Mouse (Mus musculus): Measurements from ENCODE around the gene Ddx28.
A peak's percentile ranks its signal among the peaks of the same experiment; 100 is the strongest.
"Not testable (repeated sequence)": the region's sequence is repeated elsewhere in the genome, so short reads cannot be mapped to it uniquely, and the experiment has no call there.

Ddx28 gene

DNA sequence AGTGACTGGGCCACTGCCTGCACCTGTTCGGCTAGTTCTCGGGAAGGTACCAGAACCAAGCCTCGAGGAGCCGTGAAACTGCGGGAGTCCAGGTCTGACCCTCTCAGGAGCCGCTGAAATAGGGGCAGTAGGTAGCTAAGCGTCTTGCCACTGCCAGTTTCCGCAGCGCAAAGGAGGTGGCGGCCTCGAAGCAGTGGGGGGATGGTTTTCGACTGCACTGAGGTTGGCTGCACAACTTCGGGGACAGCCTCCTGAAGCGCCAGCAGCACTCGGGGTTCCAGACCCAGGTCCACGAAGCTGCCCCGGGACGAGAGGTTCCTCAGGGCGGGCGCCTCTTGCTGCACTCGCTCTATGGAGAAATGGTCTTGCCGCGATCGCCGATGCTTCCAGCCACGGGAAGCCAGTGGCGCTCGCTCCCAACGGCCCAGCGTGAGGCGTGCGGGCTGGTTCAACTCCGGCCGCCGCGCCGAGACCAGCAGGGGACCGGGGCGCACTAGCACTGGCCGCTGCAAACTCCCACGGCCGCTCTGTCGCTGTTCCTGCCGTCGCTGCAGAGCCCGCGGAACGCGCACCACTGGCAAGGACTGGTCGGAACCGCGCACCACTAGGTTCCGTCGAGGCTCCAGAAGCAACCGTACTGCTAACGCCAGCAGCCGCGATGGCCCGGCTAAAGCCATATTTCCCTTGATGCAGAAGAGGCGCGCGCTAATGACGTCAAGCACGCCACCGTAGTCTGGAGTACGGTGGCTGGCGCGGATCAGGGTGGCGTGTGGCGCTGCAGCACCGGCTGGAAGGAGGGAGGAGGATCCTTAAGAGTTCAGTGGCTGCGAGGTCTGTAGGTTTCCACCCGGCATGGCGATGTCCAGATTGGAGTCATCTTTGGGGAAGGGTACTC, 687 bp downstream of the Ddx28 start:
- peak; percentile 89 for DNase-seq

DNA sequence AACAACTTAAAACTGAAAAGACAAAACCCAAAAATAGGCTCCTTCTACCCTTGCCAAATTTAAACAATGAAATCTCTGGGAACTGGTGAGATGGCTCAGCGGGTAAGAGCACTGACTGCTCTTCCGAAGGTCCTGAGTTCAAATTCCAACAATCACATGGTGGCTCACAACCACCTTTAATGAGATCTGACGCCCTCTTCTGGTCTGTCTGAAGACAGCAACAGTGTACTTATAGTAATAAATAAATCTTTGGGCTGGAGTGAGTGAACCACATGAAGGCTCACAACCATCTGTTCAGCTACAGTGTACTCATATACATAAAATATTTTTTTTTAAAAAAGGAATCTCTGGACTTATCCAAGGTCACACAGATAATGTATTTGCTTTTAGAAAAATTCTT, 3.8 kb downstream of the Ddx28 start:
- DNase-seq: not testable (repeated sequence)

DNA sequence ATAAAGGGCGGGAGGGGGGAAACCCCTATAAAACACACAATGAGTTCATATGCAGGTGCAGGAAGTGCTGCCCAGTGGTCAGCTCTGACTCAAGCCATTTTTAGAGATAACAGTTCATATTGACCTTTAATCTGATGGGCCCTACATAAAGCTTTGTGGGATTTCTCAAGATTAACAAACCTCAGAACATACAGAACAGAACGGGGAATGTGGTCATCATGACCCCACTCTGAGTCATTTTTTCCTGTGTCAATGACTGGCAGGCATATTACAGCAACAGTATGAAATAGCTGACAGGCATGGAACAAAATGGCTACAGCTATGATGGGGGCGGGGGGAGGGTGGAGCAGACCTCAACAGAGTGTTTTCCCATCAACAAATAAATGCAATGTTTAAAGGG, 4.5 kb downstream of the Ddx28 start:
- DNase-seq: no peak

DNA sequence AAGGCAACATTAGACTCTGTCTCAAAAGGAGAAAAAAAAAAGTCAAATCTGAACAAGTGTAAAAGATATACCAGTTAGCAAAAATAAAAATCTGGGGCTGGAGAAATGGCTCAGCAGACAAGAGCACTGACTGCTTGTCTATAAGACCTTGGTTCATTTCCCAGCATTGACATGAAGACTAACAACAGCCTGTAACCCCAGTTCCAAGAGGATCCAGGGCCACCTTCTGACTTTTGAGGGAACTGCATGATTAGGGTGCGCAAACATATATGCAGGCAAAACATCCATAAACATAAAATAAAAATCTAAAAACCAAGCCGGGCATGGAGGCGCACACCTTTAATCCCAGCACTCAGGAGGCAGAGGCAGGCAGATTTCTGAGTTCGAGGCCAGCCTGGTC, 5.3 kb downstream of the Ddx28 start:
- no peak for DNase-seq

DNA sequence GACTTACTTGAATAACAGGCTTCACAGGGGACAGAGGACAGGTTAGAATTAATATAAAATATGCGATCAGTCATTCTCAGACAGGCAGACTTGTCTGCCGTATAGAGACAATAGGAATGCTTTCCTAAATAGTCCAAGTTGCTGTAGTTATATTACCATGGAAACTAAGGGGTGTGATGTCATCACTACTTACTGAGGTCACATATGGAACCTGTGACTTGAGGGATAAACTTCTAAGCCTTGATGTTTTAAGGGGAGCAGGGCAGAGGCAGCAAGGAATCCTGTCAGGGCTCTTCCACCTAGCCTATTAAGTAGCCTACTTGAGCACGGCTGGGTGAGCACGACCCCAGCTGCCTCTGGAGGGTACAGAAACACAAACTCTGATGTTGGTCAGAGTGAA, 5.8 kb downstream of the Ddx28 start, which contains the start of gene Dpep2nb:
TSS of gene Dpep2nb (minus strand) at position 101 of the 400 bp plus-strand sequence.
- DNase-seq: no peak

DNA sequence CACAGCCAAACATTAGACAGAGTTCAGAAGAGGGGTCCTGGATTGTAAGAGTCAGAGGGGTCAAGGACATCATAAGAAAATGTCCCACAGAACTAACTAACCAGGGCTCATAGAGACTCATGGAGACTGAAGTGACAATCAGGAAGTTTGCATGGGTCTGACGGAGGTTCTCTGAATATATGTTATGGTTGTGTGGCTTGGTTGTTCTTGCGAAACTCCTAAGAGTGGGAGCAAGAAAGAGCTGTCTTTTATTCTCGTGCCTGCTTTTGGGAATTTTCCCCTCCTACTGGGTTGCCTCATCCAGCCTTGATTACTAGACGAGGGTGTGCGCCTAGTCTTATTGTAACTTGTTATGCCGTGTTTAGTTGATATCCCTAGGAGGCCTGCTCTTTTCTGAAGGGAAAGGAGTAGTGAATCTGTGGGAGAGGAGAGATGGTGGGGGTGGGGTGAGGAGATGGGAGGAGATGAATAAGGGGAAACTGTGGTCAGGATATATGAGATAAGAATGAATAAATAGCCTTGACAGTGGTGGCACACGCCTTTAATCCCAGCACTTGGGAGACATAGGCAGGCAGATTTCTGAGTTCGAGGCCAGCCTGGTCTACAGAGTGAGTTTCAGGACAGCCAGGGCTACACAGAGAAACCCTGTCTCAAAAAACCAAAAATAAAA, 7.0 kb downstream of the Ddx28 start:
- no peak for DNase-seq

DNA sequence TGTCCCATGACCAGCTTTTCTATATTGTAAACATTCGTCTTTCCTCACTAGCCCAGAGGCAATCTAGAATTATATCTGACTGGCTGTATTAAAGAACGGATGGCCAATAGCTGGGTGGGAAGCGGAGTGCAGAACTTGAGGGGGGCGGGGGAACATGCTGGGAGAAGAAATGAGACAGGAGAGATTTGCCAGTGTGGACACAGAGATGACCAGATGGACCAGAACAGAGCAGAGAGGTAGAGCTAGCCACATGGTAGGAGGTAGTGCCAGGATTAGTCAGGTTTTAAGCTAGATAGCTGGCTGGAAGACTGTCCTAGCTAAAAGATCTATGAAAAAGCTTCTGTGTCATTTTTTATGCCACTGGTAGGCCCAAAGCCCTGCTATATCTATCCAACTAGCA, 9.8 kb downstream of the Ddx28 start:
- DNase-seq: peak; percentile 72

DNA sequence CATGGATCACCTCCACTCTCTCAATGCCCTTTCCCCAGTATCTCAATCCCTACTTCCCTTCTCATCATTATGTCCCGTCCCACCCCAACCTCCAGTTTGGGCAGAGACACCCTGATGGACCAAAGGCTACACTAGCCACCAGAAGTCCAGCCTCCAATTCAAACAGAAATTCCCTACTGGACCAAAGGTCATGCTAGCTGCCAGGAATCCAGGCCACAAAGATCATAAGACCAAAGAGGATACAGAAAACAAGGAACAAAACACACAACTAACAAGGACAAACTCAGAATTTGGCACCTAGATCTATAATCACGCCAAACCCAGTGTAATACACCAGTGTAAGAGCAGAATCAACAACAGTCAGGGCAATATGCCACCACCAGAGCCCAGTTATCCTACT, 12.7 kb downstream of the Ddx28 start:
- DNase-seq: no peak

DNA sequence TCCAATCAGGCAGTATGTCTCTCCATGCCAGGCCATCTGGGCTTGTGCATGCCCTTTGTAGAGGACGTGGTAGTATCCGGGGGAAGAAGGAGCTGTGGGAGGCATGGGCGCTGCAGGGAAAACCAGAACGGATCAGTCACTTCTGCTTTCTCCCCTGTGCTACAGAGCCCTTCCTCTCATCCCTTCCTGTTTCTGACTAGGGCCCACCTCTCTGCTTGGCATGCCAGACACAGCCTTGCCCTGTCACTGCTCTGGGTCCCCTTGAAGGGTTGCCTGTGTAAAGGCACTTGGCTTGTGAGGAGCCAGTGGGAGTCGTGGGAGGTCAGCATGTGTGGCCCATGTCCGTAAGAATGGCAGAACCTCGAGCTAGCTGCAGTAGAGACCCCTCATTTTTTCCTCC, 15.3 kb downstream of the Ddx28 start:
- no peak for DNase-seq

DNA sequence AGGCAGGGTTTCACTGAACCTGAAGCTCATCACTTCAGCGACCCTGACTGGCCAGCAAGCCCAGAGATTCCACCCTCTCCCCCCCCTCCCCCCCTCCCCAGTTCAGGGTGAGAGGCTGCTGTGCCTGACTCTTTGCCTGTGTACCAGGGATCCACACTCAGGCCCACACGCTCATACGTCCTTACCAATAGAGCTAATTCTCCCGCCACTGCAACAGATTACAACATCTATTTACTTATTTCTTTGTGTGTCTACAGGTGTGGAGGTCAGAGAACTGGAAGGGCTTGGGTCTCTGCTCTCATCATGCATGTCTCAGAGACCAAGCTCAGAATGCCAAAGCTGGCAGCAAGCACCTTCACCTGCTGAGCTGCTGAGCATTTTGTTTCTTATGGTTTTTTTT, 18.5 kb downstream of the Ddx28 start:
- DNase-seq: no peak

DNA sequence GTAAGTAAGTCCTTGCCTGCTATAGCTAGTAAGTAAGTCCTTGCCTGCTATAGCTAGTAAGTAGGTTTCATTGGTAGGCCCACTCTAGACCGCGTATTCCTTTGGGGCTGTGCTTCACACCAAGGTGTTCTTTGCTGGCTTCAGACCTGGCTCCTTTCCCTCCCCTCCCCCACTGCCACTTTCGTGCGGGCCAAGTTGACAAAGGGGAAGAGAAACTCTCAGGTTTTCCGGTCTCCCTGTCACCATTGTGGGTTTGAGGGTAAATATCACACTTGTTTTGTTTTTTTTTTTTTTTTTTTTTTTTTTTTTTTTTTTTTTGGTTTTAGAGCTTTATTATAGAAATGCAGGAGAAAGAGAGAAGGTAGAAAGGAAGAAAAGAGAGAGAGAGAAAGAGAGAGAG, 19.2 kb downstream of the Ddx28 start:
- DNase-seq: no peak

DNA sequence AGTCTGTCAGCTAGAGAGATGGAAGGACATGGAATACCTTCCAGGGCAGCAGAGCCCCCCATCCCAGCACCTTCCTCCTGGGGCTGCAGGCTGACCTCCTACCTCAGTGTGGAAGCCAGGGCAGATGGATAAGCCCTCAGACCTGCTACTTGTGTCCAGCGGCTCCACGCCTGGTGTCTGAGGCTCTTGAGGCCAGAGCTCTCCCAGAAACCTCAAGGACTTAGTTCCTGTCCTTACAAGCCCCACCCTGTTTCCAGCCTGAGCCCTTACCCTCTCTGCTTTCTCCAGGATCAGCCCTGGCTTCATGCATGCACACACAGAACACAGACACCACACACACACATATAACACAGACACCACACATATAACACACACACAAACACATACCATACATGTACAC, 20.1 kb downstream of the Ddx28 start:
- no peak for DNase-seq

DNA sequence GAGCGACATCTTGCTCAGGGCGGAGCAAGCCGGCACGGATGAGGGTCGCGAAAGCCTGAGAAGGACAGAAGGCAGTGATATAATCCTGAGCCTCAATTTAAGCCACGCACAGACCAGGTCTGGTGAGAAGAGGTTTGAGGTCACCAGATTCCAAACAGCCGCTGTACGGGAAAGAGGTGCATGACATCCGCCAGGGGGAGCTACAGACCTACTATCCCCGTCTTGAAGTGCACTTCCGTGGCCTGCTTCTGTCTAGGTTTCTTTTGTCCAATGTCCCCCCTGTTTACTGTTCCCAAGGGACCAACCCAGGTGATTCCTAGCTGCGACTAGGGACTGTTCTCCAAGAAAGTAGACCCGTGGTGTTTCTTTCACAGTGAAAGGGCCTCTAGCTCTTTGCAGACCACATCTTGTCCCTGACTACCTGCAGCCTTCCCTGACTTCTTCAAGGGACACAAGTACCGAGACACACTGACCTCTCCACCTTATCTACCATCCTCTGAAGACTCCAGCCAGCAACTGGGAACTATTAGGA, 20.8 kb downstream of the Ddx28 start, which contains the start of gene Dus2:
TSS of gene Dus2 (plus strand) at position 482 of the 532 bp plus-strand sequence.
- DNase-seq: peak; percentile 81

DNA sequence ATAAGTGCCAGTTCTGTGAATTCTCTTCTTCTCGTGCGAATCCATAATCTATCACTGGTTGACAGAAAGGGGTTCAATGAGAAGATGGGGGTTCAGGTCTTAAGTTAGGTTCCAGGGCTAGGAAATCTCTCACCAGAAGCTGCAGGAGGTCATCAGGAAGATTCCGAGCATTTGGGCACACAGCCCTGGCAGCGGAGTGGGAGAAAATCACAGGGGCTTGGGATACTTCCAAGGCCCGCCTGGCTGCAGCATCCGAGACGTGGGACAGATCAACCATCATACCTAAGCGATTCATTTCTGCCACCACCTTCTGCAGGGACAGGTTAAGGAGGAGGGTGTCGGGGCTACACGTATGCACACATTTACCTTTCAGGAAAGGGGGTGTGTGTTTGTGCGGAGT, 23.1 kb downstream of the Ddx28 start:
- DNase-seq: no peak

DNA sequence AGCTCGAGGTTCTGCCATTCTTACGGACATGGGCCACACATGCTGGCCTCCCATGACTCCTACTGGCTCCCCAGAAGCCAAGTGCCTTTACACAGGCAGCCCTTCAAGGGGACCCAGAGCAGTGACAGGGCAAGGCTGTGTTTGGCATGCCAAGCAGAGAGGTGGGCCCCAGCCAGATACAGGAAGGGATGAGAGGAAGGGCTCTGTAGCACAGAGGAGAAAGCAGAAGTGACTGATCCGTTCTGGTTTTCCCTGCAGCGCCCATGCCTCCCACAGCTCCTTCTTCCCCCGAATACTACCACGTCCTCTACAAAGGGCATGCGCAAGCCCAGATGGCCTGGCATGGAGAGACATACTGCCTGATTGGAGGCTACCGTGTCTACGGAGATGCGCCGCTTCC, 28.3 kb downstream of the Ddx28 start:
- DNase-seq: not testable (repeated sequence)

DNA sequence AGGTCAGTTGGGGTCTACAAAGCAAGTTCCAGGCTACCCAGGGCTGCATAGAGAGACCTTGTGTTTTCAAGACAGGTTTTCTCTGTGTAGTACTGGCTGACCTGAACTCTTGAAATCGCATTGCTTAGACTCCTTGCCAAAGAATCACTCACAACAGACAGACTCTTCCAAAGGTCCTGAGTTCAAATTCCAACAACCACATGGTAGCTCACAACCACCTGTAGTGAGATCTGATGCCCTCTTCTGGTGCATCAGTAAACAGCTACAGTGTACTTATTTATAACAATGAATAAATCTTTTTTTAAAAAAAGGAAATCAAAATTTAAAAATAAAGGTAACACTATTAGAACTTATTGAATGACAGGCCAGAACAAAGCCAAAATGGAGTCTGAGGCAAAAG, 30.5 kb downstream of the Ddx28 start:
- no peak for DNase-seq

DNA sequence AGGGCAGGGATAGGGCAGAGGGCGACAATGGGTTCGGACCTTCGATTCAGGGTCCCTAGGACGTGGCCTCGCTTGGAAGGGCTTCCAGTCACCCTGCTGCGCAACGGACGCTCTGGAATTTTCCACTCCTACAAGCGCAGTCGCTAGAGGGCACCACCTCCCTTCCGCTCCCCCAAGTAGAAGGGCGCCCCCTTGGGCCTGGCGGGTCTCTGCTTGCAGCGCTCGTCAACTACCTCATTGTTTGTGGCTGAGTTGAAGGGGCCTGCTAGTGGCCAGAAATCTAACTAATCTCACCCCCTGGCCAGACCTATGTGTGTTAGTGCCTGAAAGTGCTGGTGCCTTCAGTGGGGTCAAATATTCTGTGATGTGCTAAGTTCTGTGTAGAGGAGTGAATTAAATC, 32.4 kb downstream of the Ddx28 start, which contains the start of gene Dpep3:
TSS of gene Dpep3 (minus strand) at position 105 of the 400 bp plus-strand sequence.
- no peak for DNase-seq

DNA sequence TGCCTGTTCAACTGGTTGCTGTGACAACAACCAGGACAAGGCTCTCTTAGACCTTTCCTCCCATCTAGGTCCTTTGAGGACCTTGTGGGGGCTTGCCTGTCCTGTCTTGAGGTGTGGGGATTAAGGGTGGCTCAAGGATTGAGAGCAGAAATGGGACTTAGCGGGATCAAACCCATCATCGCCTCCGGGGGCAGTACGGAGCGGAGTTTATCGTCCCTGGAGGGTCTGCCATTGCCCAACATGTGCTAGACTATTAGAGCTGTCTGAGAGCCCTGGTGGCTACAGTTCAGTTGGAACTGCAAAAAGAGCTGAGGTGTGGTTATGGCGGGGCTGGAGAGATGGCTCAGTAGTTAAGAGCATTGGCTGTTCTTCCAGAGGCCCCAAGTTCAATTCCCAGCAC, 36.3 kb downstream of the Ddx28 start:
- no peak for DNase-seq

DNA sequence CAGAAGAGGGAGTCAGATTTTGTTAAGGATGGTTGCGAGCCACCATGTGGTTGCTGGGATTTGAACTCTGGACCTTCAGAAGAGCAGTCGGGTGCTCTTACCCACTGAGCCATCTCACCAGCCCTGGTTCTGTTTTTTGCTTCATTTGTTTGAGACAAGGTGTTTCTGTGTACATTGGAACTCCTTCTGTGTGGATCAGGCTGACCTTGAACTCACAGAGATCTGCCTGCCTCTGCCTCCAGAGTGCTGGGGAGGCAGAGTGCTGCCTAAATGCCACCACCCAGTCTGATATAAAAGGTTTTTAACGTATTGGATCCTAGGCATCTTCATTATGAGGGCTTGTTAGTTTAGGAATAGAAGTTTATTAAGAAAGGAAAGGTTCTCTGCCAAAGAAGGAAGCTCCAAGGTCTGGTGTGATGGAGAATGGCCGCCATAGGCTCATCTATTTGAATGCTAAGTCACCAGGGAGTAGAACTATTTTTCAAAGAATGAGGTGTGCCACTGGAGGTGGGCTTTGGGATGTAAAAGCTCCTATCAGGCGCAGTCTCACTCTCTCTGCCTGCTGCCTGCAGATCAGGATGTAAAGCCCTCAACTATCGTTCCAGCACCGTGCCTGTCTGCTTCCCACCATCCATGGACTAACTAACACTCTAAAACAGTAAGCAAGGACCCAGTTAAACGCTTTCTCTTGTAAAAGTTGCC, 40.5 kb downstream of the Ddx28 start:
- DNase-seq: no peak

DNA sequence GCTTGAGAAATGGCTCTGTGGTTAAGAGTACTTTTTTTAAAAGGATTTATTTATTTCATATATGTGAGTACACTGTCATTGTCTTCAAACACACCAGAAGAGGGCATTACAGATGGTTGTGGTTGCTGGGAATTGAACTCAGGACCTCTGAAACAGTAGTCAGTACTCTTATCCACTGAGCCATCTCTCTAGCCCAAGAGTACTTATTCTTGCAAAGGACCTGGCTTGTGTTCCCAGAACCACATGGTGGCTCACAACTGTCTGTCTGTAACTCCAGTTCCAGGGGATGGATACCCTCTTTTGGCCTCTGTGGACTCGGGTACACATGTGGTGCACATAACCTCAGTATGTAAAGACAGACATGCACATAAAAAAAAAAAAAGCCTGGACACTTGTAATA, 42.3 kb downstream of the Ddx28 start:
- DNase-seq: no peak

DNA sequence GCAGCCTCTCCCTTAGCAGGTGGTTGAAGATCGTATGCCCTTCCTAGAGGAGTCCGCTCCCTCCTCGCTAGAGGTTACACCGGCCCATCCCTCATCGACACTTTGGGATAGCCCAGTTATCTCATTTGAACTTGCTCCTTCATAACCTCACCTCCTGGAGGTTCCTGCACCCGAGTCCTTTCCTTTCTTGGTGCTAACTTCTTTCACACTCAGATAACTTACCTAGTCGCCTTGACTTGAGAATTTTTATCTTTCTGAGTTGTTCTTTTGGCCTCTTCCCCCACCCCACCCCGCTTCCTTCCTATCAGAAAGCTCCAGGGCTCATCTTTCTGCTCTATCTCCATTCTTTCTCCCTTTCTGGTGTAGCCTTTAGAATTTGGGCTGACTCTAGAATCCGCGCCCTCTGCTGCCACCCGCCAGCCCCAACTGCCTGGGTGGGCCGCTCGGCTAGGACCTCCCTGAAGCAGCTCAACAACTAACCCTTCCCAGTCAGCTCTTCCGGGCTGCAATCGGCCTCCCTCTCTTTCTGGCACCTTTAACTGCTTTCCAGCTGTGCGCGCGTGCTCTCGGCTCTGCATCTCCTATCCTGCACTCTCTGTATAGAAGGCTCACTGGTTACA, 44.9 kb downstream of the Ddx28 start:
- DNase-seq: no peak

DNA sequence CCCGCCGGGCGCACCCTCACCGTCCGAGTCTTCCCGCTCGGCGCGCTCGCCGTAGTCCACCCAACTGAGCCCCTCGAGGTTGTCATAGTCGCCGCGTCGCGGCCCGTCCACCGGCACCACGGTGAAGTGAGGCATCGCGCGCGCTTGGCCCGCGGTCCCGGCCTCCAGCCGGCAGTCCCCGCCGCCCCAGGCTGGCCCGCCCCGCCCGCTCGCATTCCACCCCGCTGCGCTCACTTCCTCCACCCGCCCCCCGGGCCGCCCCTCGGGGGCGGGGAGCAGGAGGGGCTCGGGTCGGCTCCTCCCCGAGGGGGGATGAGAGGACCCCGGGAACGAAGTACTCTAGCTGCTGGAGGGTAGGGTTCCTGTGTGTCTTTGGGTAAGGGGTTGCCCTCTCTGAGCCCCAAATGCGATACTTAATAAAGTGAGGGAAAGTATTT, 45.8 kb downstream of the Ddx28 start, which contains the start of gene Slc12a4:
TSS of gene Slc12a4 (minus strand) at position 193 of the 437 bp plus-strand sequence.
- DNase-seq: no peak

All from cerebellum, adult 11 months (tissue).